Mouse (Mus musculus) C2C12 (cell line): ENCODE data around the gene Supt20.

Source experiments
- CTCF ChIP-seq: IDR thresholded peaks from one replicate; pipeline ENCODE4 v1.5.1; 2011; ENCODE audit not compliant: control insufficient read depth, insufficient read depth, insufficient read length
- MAX ChIP-seq: IDR thresholded peaks from one replicate; pipeline ENCODE4 v1.6.1; 2011; ENCODE audit warnings: mild to moderate bottlenecking, control low read depth
- MYOG ChIP-seq: IDR thresholded peaks from one replicate; pipeline ENCODE4 v1.6.1; 2011; ENCODE audit not compliant: control insufficient read depth, insufficient read length; ENCODE audit errors: extremely low read depth
- USF1 ChIP-seq: IDR thresholded peaks from one replicate; pipeline ENCODE4 v1.6.1; 2011; ENCODE audit warnings: low read depth, mild to moderate bottlenecking, control low read depth, moderate library complexity

DNA sequence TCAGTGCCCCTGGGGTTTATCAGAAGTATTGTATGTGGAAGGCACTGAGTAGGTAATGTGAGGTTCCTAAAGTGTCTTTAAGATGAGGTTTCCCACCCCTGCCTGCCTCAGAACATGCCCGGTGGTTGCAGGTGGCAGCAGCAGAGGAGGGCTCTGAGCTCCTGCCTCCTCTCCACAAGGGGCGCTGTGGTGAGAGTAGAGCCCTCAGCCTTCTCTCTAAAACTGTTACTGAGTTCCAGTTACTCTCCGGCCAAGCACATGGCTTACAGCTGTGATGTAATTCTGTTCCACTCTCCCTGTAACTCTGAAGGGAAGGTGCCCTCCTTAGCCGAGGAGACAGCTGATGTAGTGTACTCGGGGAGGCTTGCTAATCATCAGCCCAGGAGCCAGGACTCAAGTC, 53.2 kb downstream of the Supt20 start:
- TF ChIP-seq CTCF, result peak; percentile 25
- no peak for TF ChIP-seq MAX
- no peak for TF ChIP-seq MYOG
- TF ChIP-seq USF1, result no peak
